Mouse (Mus musculus): ENCODE data around the gene Cklf.

Gene Cklf

GRCm38 (mm10) chr8:104250439-104251367 lies at the start of gene Cklf:
Gene Cklf (plus strand): TSS chr8:104250861.
- in situ Hi-C loops (cut with MboI, MseI) = no loop called here

GRCm38 (mm10) chr8:104201622-104202021 lies 49.0 kb upstream of the Cklf start:
- in situ Hi-C loops (cut with MboI, MseI) = no loop called here

GRCm38 (mm10) chr8:104202320-104202719 lies 48.3 kb upstream of the Cklf start:
- in situ Hi-C loops (cut with MboI, MseI) = no loop called here

GRCm38 (mm10) chr8:104205292-104205691 lies 45.4 kb upstream of the Cklf start:
- in situ Hi-C loops (cut with MboI, MseI) = no loop called here

GRCm38 (mm10) chr8:104217601-104218000 lies 33.1 kb upstream of the Cklf start:
- in situ Hi-C loops (cut with MboI, MseI) = loop anchor here (5.0 kb wide), 1 partner anchor 120 kb away; no protein-coding TSS in a partner anchor

- in situ Hi-C loops (cut with MboI, MseI) = loop anchor here (5.0 kb wide), 1 partner anchor 122 kb away; no protein-coding TSS in a partner anchor
Measured at GRCm38 (mm10) chr8:104219079-104219478, 31.6 kb upstream of the Cklf start.

GRCm38 (mm10) chr8:104219806-104220205 lies 30.9 kb upstream of the Cklf start:
- in situ Hi-C loops (cut with MboI, MseI) = loop anchor here (5.0 kb wide), 2 partner anchors 73 to 123 kb away; no protein-coding TSS in a partner anchor

- in situ Hi-C loops (cut with MboI, MseI) = no loop called here
Measured at GRCm38 (mm10) chr8:104227048-104227447, 23.6 kb upstream of the Cklf start.

GRCm38 (mm10) chr8:104230377-104230776 lies 20.3 kb upstream of the Cklf start:
- in situ Hi-C loops (cut with MboI, MseI) = no loop called here

GRCm38 (mm10) chr8:104232039-104232438 lies 18.6 kb upstream of the Cklf start:
- in situ Hi-C loops (cut with MboI, MseI) = no loop called here

GRCm38 (mm10) chr8:104232919-104233318 lies 17.7 kb upstream of the Cklf start:
- in situ Hi-C loops (cut with MboI, MseI) = no loop called here

- in situ Hi-C loops (cut with MboI, MseI) = no loop called here
Measured at GRCm38 (mm10) chr8:104234573-104234972, 16.1 kb upstream of the Cklf start.

GRCm38 (mm10) chr8:104239418-104239861 lies 11.2 kb upstream of the Cklf start:
- in situ Hi-C loops (cut with MboI, MseI) = no loop called here

- in situ Hi-C loops (cut with MboI, MseI) = no loop called here
Measured at GRCm38 (mm10) chr8:104242038-104242644, 8.5 kb upstream of the Cklf start.

- in situ Hi-C loops (cut with MboI, MseI) = loop anchor here (5.0 kb wide), 1 partner anchor 336 kb away; no protein-coding TSS in a partner anchor
Measured at GRCm38 (mm10) chr8:104246621-104247020, 4.0 kb upstream of the Cklf start.

- in situ Hi-C loops (cut with MboI, MseI) = loop anchor here (5.0 kb wide), 1 partner anchor 335 kb away; no protein-coding TSS in a partner anchor
Measured at GRCm38 (mm10) chr8:104247054-104247907, 3.4 kb upstream of the Cklf start.

GRCm38 (mm10) chr8:104247908-104248275 lies 2.8 kb upstream of the Cklf start:
- in situ Hi-C loops (cut with MboI, MseI) = loop anchor here (5.0 kb wide), 1 partner anchor 334 kb away; no protein-coding TSS in a partner anchor

GRCm38 (mm10) chr8:104248276-104248675 lies 2.4 kb upstream of the Cklf start, which contains the start of gene Tk2:
Gene Tk2 (minus strand): TSS chr8:104248558.
- in situ Hi-C loops (cut with MboI, MseI) = loop anchor here (5.0 kb wide), 1 partner anchor 334 kb away; no protein-coding TSS in a partner anchor

GRCm38 (mm10) chr8:104249442-104249996 lies 1.1 kb upstream of the Cklf start:
- in situ Hi-C loops (cut with MboI, MseI) = loop anchor here (5.0 kb wide), 1 partner anchor 333 kb away; no protein-coding TSS in a partner anchor

GRCm38 (mm10) chr8:104251461-104251860 lies 800 bp downstream of the Cklf start:
- in situ Hi-C loops (cut with MboI, MseI) = no loop called here

- in situ Hi-C loops (cut with MboI, MseI) = no loop called here
Measured at GRCm38 (mm10) chr8:104253016-104253415, 2.4 kb downstream of the Cklf start.
